Mouse (Mus musculus): ENCODE data around the gene Tyrobp. TPM values are rescaled to one million over a fixed set of nuclear protein-coding genes. Genes with fewer than 3 reads are reported as not detected.

Tyrobp gene
- polyA plus RNA-seq, 1 experiment from 2014 or later = 15.7 TPM

GRCm38 (mm10) chr7:30434238-30434637 lies 20.7 kb downstream of the Tyrobp start:
- H3K9me3 ChIP-seq (replicated peaks) = no peaks in the 10 kb centered on the region
- no peaks in the 10 kb centered on the region for H3K4me1 ChIP-seq
- peaks cover 33% of the 10 kb centered on the region for H3K27me3 ChIP-seq (ENCODE audit: low read depth, poor library complexity, severe bottlenecking)
- H3K36me3 ChIP-seq = peaks cover 44% of the 10 kb centered on the region
- 3% methylated on average over 10 of the region's 10 CpGs for WGBS
- H3K4me3 ChIP-seq = no peak overlapping the region
- no peak for DNase-seq (ENCODE audit: low spot score)
- no peak overlapping the region for H3K27ac ChIP-seq (replicated peaks)

GRCm38 (mm10) chr7:30434701-30435100 lies 21.1 kb downstream of the Tyrobp start:
- Histone ChIP-seq H3K27ac (replicated peaks) (no peak overlapping the region), H3K4me1 (no peaks in the 10 kb centered on the region), H3K36me3 (peaks cover 48% of the 10 kb centered on the region), H3K4me3 (no peak overlapping the region), H3K9me3 (replicated peaks) (no peaks in the 10 kb centered on the region), H3K27me3 (ENCODE audit: low read depth, poor library complexity, severe bottlenecking) (peaks cover 36% of the 10 kb centered on the region)
- no peak for DNase-seq (ENCODE audit: low spot score)
- 72% methylated on average over 10 of the region's 10 CpGs for WGBS

DNA sequence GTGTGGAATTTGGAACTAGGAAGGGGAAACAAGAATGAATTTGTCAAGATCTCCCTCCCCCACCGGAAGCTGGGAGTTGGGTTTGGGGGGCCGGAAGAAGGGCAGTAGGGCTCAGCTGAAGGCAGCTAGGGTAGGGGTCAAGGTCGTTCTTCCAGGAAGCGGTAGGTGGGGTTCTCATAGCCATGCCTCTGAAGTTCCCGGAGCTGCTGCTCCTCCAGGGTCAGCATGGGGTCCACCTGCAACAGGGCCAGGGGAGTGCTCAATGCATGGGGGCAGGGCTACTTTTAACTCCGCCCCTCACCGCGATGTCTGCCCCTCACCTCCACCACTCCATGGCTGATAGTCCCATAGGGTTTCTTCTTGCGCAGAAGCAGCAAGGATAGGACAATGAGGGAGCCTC lies 21.6 kb downstream of the Tyrobp start:
- no peak for DNase-seq (ENCODE audit: low spot score)
- peaks cover 53% of the 10 kb centered on the region for H3K36me3 ChIP-seq
- H3K9me3 ChIP-seq (replicated peaks) = no peaks in the 10 kb centered on the region
- peaks cover 41% of the 10 kb centered on the region for H3K27me3 ChIP-seq (ENCODE audit: low read depth, poor library complexity, severe bottlenecking)
- no peak overlapping the region for H3K4me3 ChIP-seq
- H3K27ac ChIP-seq (replicated peaks) = no peak overlapping the region
- 42% methylated on average over 9 of the region's 9 CpGs for WGBS
- no peaks in the 10 kb centered on the region for H3K4me1 ChIP-seq

- no peak for DNase-seq (ENCODE audit: low spot score)
- peaks cover 64% of the 10 kb centered on the region for H3K36me3 ChIP-seq
- no peaks in the 10 kb centered on the region for H3K4me1 ChIP-seq
- 16% methylated on average over 10 of the region's 10 CpGs for WGBS
- H3K9me3 ChIP-seq (replicated peaks) = no peaks in the 10 kb centered on the region
- no peak overlapping the region for H3K4me3 ChIP-seq
- H3K27me3 ChIP-seq (ENCODE audit: low read depth, poor library complexity, severe bottlenecking) = peaks cover 44% of the 10 kb centered on the region
- H3K27ac ChIP-seq (replicated peaks) = no peak overlapping the region
Measured at GRCm38 (mm10) chr7:30436879-30437278, 23.3 kb downstream of the Tyrobp start.

GRCm38 (mm10) chr7:30439734-30440133 lies 26.2 kb downstream of the Tyrobp start:
- H3K27ac ChIP-seq (replicated peaks) = no peak overlapping the region

DNA sequence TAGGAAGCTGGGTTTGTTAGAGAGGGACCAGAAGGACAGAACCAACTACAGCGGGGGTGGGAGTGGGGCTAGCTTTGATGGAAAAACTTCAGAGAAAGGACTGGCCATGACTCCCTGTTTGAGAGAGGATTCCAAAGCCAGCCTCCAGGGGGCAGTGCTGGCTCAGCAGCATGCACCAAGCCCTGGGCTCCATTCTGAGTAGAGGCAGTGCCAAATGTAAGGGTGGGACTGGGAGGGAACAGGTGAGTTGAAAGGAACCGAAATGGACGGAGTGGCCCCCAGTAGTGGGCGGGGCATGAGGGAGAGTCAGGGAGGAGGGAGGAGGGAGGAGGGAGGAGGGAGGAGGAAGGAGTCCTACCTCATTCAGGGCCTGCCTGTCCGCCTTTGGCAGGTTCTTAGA lies 27.1 kb downstream of the Tyrobp start:
- Histone ChIP-seq H3K4me1 (peaks cover 35% of the 10 kb centered on the region), H3K4me3 (no peak overlapping the region), H3K27me3 (ENCODE audit: low read depth, poor library complexity, severe bottlenecking) (peaks cover 66% of the 10 kb centered on the region), H3K36me3 (peaks cover 69% of the 10 kb centered on the region), H3K9me3 (replicated peaks) (no peaks in the 10 kb centered on the region), H3K27ac (replicated peaks) (no peak overlapping the region)
- WGBS = 24% methylated on average over 4 of the region's 5 CpGs
- peak; percentile 62 for DNase-seq (ENCODE audit: low spot score)

More at GRCm38 (mm10) chr7:30439734-30440133, 26.2 kb downstream of the Tyrobp start:
- Histone ChIP-seq H3K4me1 (peaks cover 25% of the 10 kb centered on the region), H3K9me3 (replicated peaks) (no peaks in the 10 kb centered on the region), H3K4me3 (no peak overlapping the region), H3K36me3 (peaks cover 78% of the 10 kb centered on the region), H3K27me3 (ENCODE audit: low read depth, poor library complexity, severe bottlenecking) (peaks cover 68% of the 10 kb centered on the region)
- WGBS = 73% methylated on average over 13 of the region's 13 CpGs
- DNase-seq (ENCODE audit: low spot score) = no peak

GRCm38 (mm10) chr7:30443696-30444095 lies 30.1 kb downstream of the Tyrobp start:
- peaks cover 40% of the 10 kb centered on the region for H3K4me1 ChIP-seq
- H3K9me3 ChIP-seq (replicated peaks) = peaks cover 20% of the 10 kb centered on the region
- H3K36me3 ChIP-seq = peaks cover 41% of the 10 kb centered on the region
- H3K27ac ChIP-seq (replicated peaks) = peak overlapping the region; percentile 92; the same call in 1 of the 2 replicates
- DNase-seq (ENCODE audit: low spot score) = no peak
- H3K4me3 ChIP-seq = peak overlapping the region; percentile 80
- 23% methylated on average over 9 of the region's 9 CpGs for whole genome bisulfite sequencing
- H3K27me3 ChIP-seq (ENCODE audit: low read depth, poor library complexity, severe bottlenecking) = peaks cover 55% of the 10 kb centered on the region

DNA sequence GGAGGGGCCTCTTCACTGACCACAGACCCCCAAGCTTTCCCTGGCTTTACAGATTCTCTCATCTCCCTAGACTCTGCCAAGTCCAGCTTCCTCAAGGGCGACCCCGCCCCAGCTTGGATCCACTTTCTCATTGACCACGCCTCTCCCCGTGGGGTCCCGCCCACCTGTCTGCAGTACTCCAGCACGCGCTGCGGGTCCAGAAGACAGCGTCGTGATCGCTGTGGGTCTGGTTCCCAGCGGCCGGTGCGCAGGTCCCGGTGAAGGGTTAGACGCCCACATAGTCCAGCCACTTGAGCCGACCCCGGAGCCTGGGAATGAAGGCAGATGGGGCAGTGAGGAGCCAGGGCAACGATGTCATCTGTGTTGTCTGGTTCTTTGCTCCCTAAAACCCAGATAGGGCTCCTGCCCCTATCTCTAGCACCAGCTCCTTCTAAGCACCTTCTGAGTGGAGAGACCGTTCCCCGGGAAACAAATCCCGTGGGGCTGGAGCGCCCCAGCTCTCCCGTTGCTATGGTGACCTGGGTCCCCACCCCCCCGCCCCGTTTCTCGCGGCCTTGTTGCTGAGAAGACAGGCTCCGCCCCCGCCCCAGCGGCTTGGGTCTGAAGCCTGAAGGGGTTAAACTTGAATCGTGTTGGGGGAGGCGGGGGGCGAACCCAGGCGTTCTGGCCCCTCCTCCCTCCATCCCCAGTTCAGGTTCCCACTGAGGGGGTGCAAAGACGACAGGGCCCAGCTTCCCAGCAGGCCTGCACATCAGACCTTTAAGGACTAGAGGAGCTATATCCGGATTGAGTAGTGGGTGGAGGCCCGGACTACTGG lies 30.8 kb downstream of the Tyrobp start:
- H3K9me3 ChIP-seq (replicated peaks) = peaks cover 20% of the 10 kb centered on the region
- WGBS = under 1% methylated on average over 38 of the region's 38 CpGs
- H3K4me3 ChIP-seq = peak overlapping the region; percentile 80
- peaks cover 34% of the 10 kb centered on the region for H3K36me3 ChIP-seq
- peaks cover 40% of the 10 kb centered on the region for H3K4me1 ChIP-seq
- H3K27me3 ChIP-seq (ENCODE audit: low read depth, poor library complexity, severe bottlenecking) = peaks cover 49% of the 10 kb centered on the region
- H3K27ac ChIP-seq (replicated peaks) = peak overlapping the region; percentile 92
- peak; percentile 89 for DNase-seq (ENCODE audit: low spot score)

DNA sequence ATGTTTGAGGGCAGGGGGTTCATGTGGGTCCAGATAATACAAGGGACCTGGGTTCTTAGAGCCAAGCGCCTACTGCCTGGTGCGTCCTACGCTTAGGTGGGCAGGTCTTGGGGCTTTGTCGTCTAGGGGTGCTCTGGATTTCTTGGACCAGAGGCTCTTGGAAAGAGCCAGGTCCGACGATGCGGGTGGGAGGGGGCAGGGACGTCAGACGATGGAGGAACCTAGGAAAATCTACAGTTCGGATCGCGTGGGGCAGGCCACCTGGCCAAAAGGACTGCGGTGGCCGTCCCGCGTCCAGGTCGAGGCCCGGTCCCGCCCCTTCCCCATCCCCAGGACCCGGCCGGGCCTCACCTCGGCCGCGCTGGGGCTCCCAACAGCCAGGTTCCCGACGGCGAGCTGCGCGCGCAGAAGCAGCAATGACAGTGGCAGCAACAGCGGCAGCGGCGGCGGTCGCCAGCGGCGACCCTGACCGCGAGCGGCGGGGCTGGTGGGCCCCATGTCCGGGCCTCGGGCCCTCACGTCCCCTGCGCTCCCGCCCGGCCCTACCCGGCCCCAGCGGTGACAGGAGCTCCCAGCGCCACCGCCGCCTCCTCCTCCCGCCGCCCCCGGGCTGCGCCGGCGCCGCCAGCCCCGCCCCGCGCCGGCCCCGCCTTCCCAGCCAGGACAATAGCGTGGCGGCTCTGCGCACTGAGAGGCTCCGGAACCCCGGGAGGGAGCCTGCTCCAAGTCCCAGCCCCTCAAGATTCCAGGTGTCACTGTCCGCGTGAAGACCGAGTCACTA lies 31.6 kb downstream of the Tyrobp start, which contains the start of gene Aplp1:
Gene Aplp1, minus strand, starts transcription at position 565 of the 781 bp plus-strand sequence.
- Histone ChIP-seq H3K9me3 (replicated peaks) (peaks cover 20% of the 10 kb centered on the region), H3K27me3 (ENCODE audit: low read depth, poor library complexity, severe bottlenecking) (peaks cover 48% of the 10 kb centered on the region)
- peak; percentile 78 for DNase-seq (ENCODE audit: low spot score)

DNA sequence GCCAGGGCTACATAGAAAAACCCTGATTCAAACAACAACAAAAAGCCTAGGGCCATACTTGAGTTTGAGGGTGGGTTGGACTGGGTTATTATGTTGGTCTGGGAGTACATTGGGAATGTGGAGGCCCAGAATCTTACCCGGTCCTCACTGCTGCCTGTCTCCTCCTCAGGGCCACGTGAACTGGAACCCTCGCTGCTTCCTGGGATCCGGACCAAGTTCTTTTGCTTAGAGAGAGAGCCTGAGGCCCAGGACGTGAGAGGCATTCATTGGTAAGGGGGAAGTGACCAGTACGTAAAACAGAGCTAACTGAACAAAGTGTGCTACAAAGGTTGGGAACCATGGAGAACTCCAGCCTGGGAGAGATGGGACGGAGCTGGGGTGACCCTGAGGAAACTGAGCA lies 36.7 kb downstream of the Tyrobp start:
- Histone ChIP-seq H3K9me3 (replicated peaks) (peaks cover 20% of the 10 kb centered on the region), H3K27ac (replicated peaks) (no peak overlapping the region), H3K4me3 (no peak overlapping the region), H3K4me1 (peaks cover 23% of the 10 kb centered on the region), H3K27me3 (ENCODE audit: low read depth, poor library complexity, severe bottlenecking) (peaks cover 66% of the 10 kb centered on the region), H3K36me3 (no peaks in the 10 kb centered on the region)
- DNase-seq (ENCODE audit: low spot score) = no peak
- WGBS = 79% methylated on average over 7 of the region's 7 CpGs

More for the DNA sequence above, 31.6 kb downstream of the Tyrobp start, which contains the start of gene Aplp1:
- WGBS = under 1% methylated on average over 67 of the region's 72 CpGs
- H3K4me3 ChIP-seq = peak within 1 kb of the TSS; percentile 80
- peaks cover 26% of the 10 kb centered on the region for H3K36me3 ChIP-seq
- H3K27ac ChIP-seq (replicated peaks) = peak within 1 kb of the TSS; percentile 92
- H3K4me1 ChIP-seq = peaks cover 40% of the 10 kb centered on the region

GRCm38 (mm10) chr7:30453327-30453726 lies 39.8 kb downstream of the Tyrobp start:
- H3K27ac ChIP-seq (replicated peaks) = no peak overlapping the region

GRCm38 (mm10) chr7:30453766-30454165 lies 40.2 kb downstream of the Tyrobp start:
- H3K9me3 ChIP-seq (replicated peaks) = 0 out of 2 replicates have a peak, but pooled peaks cover 2% of the 10 kb centered on the region
- no peak overlapping the region for H3K27ac ChIP-seq (replicated peaks)
- peaks cover 39% of the 10 kb centered on the region for H3K4me1 ChIP-seq
- DNase-seq (ENCODE audit: low spot score) = no peak
- no peaks in the 10 kb centered on the region for H3K36me3 ChIP-seq
- 2% methylated on average over 25 of the region's 25 CpGs for WGBS
- H3K27me3 ChIP-seq (ENCODE audit: low read depth, poor library complexity, severe bottlenecking) = peaks cover 92% of the 10 kb centered on the region
- peak overlapping the region; percentile 19; the same call in 1 of the 2 replicates for H3K4me3 ChIP-seq

More at GRCm38 (mm10) chr7:30453327-30453726, 39.8 kb downstream of the Tyrobp start:
- no peak for DNase-seq (ENCODE audit: low spot score)
- whole genome bisulfite sequencing = 16% methylated on average over 25 of the region's 25 CpGs
- H3K36me3 ChIP-seq = no peaks in the 10 kb centered on the region
- peaks cover 87% of the 10 kb centered on the region for H3K27me3 ChIP-seq (ENCODE audit: low read depth, poor library complexity, severe bottlenecking)
- peaks cover 35% of the 10 kb centered on the region for H3K4me1 ChIP-seq
- H3K9me3 ChIP-seq (replicated peaks) = 0 out of 2 replicates have a peak, but pooled peaks cover 2% of the 10 kb centered on the region
- H3K4me3 ChIP-seq = no peak overlapping the region

Measured in midbrain, embryonic 10.5 days (tissue).